Mouse (Mus musculus) frontal cortex, adult (tissue): ENCODE measurements around the gene Asb18.

Experiments used
- ATAC-seq: cut with Nextera tagmentation; 2 replicates; pipeline ENCODE4 v1.9.2; 2017; ENCODE audit warnings: mild to moderate bottlenecking, moderate library complexity, mixed read lengths; ENCODE audit not compliant: low TSS enrichment

The Asb18 gene

DNA sequence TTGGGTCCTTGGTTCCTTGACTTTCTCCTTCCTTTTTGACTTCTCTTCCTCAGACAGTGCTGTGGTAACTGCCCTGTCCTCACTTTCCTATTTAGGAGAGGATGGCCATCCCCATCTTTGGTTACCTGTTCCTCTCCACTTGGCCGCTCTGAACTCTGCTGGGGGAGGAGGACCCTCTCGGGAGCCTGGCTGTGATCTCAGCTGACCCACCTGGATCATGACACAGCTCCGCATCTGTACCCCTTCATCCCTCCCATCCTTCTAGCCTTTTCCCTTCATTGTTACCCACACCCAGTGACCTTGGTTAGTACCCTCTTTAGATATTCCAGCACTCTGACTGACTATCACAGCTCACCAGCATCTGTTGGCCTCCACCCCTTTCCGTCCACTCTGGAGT lies 44.8 kb downstream of the Asb18 start:
- no peak for ATAC-seq

GRCm38 (mm10) chr1:89969072-89969713 lies 45.3 kb downstream of the Asb18 start:
- ATAC-seq: no peak

GRCm38 (mm10) chr1:89968111-89968851 lies 46.2 kb downstream of the Asb18 start:
- ATAC-seq: peak; percentile 88

- peak; percentile 28 for ATAC-seq
These were observed 46.9 kb downstream of the Asb18 start for GRCm38 (mm10) chr1:89967585-89967984.

DNA sequence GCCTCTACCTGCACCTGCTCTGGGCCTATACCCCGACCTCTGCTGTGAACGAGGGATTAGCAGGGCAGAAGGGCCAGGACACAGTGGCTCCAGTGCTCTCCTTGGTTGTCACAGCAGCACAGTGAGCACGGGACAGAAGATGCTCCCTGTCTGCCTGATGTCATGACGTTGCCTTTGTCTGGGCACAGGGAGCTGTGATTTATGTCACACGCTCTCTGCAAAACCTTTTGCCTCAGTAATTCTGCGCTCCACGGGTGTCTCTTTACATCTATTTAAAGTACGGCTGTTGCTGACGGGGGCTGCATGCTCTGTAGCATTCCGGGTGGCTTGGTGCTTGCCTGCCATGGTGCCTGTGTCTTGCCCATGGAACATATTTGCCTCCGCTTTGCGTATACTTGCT lies 50.0 kb downstream of the Asb18 start:
- ATAC-seq: no peak

- ATAC-seq: no peak
These were observed 51.2 kb downstream of the Asb18 start for GRCm38 (mm10) chr1:89963296-89963695.

GRCm38 (mm10) chr1:89962092-89962491 lies 52.4 kb downstream of the Asb18 start:
- no peak for ATAC-seq

- ATAC-seq: no peak
These were observed 55.1 kb downstream of the Asb18 start for GRCm38 (mm10) chr1:89959393-89959792.

DNA sequence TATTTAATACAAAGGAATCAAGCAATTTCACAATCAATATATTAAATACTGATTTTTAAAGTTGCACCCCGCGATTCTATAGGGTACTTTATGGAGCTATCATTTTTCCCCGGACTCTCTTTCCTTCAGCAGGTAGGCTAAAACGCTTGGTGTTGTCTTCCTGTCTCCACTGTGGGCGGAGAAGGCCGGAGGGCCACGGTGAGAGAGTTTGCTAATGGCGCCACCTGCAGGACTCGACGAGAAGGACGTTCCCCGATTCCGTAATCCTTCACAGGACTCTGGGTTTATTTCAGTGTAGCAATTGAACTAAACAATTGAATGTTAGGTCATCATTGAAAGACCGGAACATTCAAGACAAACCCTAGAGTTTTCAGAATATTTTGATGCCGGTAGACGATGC lies 71.3 kb downstream of the Asb18 start:
- ATAC-seq: no peak

GRCm38 (mm10) chr1:89942395-89942976 lies 72.0 kb downstream of the Asb18 start:
- ATAC-seq: no peak

DNA sequence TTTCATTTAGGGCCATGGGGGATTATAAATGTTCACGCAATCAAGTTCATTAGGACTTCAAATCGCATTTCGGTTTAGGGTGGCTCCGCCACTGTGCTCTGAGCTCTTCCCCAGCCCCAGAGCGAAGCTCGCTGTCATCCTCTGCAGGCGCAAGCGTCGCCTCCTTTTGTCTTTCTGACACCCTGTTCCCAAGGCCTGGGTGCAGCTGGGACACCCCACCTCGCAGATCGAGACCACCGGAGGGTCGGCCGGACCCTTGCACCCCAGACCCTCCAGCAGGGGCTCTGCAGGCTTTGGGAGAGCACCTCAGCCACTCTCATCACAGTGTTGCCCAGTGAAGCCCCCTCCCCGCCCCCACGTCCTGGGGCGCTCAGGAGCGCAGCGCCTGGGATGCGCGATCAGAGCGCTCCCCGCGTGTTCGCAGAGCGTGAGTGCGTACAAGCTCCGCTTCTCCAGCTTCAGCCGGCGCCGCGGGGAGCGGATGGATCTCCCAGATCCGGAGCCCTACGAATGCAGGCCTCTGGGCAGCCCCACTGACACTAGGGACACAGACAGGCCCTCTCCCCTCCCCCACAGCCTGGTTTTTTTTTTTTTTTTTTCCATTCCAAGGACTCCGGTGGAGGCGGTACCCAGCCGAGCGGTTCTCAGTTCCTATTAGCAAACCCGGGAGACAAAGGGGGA lies 72.6 kb downstream of the Asb18 start:
- no peak for ATAC-seq

DNA sequence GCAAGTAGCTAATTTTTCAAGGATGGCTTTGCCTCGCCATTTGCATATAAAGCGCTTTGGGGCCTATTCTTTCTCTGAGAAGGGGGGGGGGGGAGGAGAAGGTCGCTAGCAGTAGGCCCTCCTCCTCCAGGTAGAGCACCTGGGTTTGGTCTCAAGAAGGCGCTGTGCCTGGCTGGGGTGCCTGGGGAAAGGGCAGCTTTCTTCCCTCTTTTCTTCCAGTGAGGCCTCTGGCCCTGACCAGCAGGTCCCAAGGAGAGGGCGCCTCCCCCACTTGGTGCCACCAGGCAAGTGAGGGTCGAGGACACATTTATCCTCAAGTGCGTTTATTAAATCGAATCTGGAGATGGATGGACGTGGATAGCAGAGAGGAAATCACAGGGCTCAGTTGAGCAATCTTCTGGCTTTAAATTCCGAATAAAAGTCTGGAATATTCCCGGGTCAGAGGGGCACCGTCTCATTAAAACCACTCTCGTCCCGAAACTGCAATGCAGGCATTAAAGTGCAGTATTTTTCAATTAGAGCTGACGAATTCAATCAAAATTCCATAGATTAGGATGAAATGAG lies 73.4 kb downstream of the Asb18 start:
- ATAC-seq: no peak

GRCm38 (mm10) chr1:89939981-89940726 lies 74.3 kb downstream of the Asb18 start:
- no peak for ATAC-seq

- ATAC-seq: no peak
These were observed 74.9 kb downstream of the Asb18 start for GRCm38 (mm10) chr1:89939596-89939960.

DNA sequence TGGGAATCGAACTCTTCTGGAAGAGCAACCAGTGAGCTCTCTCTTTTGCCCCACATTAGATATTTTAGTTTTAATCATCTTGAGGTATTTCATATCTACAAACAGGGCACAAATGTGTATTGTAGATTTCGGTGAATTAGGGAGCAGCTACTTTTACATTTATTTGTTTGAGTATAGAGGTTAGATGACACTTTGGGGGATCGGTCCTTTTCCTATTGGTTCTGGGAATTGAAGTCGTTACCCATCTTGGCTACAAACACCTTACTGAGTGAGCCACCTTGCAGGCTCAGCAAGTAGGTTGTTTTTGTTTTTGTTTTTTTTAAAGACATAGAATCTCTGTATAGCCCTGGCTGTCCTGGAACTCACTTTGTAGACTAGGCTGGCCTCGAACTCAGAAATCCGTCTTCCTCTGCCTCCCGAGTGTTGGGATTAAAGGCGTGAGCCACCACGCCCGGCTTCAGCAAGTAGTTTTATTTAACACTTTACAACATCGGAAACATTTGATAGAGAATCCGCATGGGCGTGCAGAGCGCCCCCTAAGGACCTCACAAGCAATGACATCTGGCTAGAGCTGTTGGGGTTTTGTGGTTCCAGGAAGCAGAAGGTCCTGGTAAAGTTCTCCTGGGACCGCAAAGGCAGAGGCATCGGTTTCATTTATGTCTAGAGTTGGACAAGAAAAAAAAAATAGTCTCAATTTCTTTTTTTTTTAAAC lies 75.4 kb downstream of the Asb18 start:
- ATAC-seq: no peak

- ATAC-seq: no peak
These were observed 78.7 kb downstream of the Asb18 start for GRCm38 (mm10) chr1:89935493-89936348.

DNA sequence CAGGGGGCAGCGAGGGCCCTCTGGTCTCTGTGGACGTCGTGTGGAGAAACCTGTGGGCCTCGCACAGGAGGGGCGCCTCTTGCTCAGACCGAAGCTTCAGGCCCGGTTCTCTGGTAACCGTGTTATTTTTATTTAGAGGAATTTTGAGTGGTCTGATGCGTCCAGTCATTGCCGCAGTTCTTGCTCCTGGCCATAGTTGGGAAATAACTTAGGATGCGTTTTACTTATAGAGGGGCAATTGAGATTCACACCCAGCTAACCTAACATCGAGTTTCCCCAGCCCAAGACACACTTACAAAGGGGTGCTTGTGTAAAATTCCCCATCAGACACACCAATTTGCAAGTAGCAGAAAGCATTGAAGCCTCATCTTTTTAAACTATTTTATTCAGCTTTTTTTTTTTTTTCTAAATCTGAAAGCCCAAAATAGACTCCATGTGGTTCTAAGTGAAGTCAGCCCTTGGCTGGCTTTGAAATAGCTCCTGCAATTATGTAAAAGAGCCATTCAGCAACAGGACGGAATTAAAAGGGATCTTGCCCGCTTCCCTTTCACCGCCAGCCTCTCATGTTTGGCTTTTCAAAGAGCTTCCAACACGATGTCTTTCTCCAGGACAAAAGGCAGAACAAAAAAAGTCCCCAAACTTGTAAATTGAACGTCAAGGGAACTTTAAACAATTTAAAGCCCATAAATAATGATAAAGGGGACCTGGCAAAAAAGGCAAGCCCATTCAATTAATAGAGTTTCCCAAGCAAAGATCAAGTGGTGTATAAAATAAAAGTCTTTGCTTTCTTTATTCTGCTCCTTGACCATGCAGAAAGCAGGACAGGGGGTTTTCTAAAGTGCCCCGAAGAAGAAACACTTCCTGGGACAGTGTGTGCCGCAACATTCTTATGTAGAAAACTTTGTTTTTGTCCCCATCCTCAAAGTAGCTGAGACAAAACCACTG lies 79.9 kb downstream of the Asb18 start:
- ATAC-seq: no peak

GRCm38 (mm10) chr1:89933786-89934185 lies 80.7 kb downstream of the Asb18 start:
- ATAC-seq: no peak

DNA sequence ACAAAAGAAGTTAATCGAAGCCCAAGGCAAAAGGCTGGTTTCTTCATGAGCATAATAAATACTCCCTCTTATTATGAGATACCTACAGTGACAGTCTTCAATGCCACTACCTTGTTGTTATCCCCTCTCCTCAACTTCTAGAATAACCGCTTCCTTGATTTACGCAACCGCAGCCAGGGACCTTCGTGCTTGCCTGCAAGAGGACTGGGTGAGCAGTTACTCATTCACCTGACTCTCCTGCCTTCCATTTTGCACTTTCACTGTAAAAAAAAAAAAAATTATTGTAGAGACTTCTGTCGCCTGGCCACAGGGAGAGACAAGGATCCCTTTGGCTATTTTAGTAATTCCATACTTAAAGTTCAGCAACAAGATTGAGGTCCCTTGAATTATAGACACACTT lies 81.4 kb downstream of the Asb18 start:
- no peak for ATAC-seq
